Mouse (Mus musculus) kidney, adult 2 months (tissue): ENCODE results near the gene Tmem269.

Source experiments
- CTCF ChIP-seq: fragments of 200-500 bp; conservative IDR thresholded peaks from 2 replicates; pipeline ENCODE4 v1.5.1; 2011; ENCODE audit warnings: low read depth, mild to moderate bottlenecking, control low read depth, low read length, moderate library complexity, mixed read lengths; ENCODE audit not compliant: insufficient read depth, insufficient read length
- POLR2A ChIP-seq: fragments of 200-500 bp; IDR thresholded peaks from one replicate; pipeline ENCODE4 v1.6.1; 2011; ENCODE audit warnings: low read depth, low read length, control low read depth

DNA sequence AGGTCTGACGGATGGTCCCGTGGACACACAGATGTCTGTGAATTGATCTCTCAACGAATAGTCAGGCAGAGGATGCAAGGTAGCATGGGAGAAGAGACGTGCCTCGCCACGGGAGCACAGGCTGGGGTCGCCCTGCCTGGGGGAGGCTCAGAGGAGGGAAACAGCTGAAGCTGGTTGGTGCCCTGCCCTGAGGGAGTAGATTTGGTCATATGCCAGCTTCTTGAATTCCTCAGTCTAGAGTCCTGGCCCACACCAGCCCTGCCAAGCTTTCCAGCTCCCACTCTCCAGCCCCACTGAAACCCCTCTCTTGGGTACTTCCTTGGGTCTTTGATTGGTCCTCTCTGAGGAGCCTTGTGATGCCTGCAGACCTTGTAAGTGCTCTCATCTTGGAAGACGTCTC, 1.4 kb downstream of the Tmem269 start:
- TF ChIP-seq POLR2A (no peak), CTCF (no peak)
